Mouse (Mus musculus): Measurements from ENCODE around the gene C2cd2.

The C2cd2 gene

DNA sequence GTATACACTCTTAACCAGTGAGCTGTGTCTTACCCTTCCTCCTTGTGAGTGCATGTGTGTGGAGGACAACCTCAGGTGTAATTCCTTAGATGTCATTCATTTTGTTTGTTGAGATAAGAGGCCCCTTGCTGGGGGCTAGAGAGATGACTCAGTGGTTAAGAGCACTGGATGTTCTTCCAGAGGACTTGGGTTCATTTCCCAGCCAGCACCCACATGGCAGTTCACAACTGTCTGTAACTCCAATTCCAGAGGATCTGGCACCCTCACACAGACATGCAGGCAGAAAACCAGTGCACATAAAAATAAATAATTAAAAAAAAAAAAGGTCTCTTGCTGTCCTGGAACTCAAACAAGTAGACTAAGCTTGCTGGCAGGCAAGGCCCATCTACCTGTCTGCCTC is 20.6 kb downstream of the C2cd2 start:
- no peak for DNase-seq

DNA sequence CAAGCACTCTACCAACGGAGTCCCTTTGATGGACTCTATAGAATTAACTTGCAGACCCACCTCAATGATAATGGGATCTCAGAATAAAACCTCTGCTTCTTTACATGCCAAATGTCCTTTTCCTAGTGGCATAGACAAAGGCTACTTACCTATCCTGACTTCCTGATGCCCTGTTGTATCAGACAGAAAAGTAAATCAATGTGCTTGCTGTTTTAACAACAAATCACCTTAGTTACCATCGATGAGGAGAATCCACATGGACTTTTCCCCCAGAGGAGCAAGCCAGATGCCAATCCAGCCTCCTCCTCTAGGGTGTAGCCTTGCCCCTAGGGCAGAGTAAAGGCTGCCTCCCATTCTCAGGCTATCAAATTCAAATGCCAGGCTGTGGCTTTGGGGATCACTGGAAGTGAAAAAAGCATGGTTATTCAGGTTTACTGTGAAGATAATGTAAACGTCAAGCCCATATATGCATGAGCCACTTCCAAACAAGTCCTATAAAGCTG is 21.9 kb downstream of the C2cd2 start:
- DNase-seq, result no peak

DNA sequence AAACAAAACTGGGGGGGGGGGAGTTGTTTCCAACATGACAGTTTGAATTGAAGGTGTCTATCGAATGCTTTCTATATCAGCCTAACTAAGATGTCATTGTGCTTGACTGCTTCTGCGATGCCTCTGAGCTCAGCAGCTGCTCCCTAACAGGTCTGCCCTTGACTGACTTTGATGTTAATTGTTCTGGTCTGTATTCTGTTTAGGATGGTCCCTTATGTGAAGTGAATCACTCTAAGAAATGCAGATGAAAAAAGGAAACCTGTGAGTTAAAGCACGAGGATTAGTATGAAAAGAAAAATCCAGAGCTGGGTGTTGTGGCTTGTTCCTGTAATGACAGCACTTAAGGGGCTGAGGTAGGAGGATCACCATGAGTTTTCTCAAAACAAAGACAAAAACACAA is 26.6 kb downstream of the C2cd2 start:
- no peak for DNase-seq

DNA sequence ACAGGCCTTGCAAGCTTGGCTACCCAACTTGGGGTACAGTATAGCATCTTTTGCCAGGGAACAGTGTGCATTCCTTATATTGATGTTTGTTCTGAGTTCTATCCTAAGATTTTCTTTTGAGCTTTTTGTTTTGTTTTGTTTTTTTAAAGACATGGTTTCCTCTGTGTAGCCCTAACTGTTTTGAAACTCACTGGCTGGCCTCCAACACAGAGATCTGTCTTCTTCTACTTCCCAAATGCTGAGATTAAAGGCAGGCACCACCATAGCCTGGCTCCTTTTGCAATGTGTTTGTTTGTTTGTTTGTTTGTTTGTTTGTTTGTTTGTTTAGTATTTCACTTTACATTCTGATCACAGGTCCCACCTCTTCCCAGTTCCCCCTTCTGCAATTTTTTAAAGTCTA is 32.2 kb downstream of the C2cd2 start:
- no peak for DNase-seq

- no peak for DNase-seq
Measured at GRCm38 (mm10) chr16:97929520-97929919, 32.9 kb downstream of the C2cd2 start.

DNA sequence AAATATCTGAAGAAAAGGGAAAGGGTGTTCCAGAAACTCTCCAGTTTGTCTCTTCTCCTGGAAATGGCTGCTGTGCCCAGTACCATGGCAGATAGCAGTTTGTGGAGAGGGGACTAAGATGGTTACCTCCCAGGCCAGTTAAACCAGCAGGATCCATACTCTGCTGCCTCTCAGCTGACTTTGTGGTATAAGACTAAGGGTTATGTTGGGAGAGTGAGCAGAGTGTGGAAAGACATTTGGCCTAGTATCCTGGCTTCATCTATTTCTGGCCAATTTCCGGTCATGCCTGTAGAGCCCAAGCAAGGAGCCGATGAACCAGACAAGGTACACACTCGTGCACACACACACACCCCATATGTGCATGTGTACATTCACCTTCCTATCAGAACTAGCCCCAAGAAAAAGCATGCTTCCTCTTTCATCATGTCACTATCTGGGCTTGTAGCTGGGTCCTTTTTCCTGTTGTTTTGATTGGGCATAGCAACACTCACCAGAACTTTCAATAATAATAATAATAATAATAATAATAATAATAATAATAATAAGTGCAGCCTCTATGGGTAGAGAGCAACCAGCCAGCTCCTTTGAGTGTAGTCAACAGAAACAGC is 35.0 kb downstream of the C2cd2 start:
- no peak for DNase-seq

GRCm38 (mm10) chr16:97926381-97926780 is 36.0 kb downstream of the C2cd2 start:
- no peak for DNase-seq

DNA sequence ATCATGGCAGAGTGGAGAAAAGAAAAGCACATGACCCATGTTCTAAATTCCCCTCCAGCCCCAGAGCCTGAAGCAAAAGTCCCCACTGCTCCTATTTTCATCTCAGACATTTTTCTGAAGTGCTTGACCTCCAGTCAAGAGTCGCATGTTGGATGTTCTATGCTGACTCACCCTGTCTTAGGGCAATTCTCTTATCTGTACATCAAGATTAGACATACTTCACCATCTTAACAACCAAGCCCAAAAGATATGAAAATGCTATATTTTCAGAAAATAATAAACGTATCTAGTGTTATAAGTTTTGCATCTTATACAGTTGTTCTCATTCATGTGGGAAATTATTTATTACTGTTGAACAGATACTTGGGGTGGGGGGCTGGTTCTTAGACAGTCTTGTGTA is 36.6 kb downstream of the C2cd2 start:
- no peak for DNase-seq

DNA sequence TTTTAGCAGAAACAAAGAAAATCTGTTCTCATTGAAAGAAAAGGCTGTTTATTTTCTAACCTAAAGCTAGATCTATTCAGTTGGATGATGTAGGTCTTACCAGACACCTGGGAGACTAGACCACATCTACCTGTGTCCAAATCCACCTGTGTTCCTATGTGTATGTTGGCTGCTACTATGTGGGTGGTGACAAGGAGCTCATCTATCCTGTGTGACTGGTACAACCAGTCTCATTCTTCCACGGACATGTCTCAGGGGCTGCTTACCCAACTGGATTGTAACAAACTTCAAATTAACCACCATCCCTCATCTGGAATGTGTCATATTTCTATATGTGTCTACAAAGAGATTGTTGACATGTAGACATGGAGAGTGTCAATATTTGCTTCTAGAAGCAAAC is 38.7 kb downstream of the C2cd2 start:
- DNase-seq, result no peak

DNA sequence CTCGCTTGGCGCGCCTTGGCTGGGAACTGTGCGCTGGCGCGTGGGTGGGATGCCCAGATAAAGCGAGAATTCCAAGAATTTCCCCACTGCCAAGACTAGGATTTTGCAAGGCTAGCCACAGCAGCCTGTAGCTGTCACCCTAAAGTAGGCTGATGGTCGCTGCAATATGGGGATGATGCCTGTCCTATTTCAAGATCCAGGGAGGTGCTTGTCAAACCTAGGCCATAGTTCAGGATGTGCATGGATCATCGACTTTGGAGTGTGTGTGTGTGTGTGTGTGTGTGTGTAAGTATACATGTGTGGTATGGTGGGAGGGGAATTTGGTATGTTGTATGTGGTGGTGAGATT is 39.6 kb downstream of the C2cd2 start:
- DNase-seq, result no peak

DNA sequence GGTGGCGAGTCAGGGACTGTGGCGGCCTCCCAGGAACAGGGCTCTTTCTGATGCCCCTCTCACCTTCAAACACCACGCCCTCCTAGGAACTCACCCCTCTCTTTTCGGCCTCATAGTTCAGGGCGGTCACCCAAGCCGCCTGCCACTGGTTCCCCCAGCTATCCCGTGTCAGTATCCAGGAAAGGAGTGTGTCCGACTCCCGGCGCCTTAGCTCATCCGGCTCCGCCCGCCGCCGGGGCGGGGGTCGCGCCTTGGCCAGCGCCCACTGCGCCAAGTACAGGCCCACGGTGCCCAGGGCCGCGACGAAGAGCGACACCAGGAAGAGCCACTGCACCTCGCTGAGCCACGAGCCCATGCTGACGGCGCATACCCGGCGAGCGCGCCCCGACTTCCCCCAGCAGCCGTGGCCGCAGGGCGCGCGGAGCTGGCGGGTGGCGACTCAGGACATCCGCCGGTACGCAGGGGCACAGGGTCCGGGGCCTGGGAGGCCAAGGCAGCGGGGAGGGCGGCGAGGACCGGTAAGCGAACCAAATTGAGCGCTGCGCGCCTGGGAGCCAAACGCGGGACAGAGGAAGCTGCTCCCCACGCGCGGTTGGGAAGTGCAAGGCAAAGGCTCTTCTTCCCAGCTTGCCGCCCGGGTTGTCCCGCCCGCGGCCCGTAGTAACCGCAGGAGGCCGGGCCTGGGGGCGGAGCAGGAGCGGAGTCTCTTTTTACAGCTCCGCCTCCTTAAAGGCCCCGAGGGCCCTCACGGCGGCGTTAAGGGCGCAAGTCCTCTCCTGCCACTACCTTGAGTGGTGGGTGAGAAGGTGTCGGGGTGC is 40.2 kb downstream of the C2cd2 start:
- peak; percentile 81 for DNase-seq

DNA sequence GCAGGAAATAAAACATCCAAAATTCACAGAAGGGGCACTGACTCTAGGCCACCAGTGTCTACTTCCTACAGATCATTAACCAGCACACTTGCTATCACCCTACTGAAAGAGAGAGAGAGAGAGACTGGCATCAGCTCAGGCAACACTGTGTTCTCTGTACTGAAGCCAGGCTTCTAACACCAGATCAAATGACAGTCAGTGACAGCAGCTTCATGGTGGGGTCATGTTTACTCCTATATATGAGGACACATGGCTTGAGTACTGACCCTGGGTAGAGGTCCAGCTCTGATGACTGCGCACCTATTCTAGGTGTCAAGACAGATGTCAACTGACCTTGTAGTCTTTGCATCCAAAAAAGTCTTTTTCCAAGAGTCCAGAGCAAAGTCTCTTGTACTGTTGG is 41.8 kb downstream of the C2cd2 start:
- no peak for DNase-seq

DNA sequence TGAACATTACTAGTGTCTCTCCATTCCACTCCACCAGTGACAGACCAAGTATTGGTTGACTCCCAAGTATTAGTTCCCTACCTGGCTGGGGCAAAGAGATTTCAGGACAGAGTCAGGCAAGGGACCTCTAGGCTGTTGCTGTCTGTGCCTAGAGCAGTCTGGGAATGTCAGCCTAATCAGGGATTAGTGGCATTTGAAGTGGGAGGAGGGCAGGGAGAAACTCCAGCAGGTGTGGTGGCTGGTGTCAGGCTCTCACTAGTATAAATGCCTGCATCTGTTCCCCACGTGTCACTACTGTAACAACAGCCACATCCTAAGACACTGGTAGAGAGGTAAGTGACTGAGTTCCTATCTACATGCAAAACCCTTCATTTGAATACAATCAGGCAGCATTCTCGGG is 42.6 kb downstream of the C2cd2 start:
- no peak for DNase-seq

DNA sequence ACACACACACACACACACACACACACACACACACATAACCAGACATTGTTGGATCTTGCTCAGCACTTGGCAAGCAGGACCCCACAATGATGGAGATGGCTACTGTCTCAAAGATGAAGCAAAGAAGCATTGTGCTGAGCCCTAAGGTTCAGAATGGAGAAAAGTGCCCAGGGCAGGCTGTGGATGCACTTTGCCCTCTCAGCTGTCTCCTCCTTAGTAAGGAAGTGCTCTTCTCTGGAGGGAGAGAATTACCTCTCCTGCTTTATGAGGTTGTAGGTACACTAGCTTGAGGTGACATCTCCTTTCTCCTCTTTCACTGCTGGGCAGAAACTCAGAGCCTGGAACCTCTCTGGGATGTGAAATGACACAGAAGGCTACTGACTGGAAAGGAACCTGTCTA is 49.5 kb downstream of the C2cd2 start:
- DNase-seq, result no peak

DNA sequence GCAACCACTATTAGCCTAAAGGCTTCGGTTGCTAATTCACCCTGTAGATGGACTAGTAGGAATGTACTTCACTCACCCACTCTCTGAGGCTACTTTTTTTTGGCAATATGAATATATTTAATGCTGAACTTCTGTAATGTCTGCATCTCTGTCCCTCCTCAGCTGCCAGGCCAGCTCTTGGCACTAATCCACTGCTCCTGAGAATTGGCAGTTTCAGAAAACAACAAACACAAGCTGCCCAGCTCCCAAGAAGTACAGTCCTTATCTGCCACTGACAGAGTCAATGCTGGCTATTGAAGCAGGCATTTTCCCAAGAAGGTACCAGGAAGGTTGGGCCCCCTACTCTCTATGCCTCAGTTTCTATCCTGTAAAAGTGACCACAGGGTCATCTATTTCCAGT is 53.0 kb downstream of the C2cd2 start:
- DNase-seq, result no peak

GRCm38 (mm10) chr16:97907496-97907895 is 54.9 kb downstream of the C2cd2 start:
- no peak for DNase-seq

DNA sequence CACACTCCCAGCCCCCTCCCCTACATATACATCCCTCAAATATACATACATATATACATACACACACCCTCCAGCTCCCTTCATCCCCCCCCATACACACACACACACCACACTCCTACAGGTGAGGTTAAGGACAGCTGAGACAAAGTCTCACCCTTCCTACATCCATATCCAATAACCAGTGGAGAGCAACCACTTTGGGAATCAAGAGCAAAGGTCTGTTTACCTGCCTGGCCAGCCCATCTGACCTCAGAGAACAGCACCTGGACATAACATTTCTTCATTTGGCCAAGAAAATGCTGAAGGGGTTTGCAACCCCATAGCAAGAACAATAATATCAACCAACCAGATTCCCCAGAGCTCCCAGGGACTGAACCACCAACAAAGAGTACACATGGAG is 56.1 kb downstream of the C2cd2 start:
- DNase-seq, result no peak

DNA sequence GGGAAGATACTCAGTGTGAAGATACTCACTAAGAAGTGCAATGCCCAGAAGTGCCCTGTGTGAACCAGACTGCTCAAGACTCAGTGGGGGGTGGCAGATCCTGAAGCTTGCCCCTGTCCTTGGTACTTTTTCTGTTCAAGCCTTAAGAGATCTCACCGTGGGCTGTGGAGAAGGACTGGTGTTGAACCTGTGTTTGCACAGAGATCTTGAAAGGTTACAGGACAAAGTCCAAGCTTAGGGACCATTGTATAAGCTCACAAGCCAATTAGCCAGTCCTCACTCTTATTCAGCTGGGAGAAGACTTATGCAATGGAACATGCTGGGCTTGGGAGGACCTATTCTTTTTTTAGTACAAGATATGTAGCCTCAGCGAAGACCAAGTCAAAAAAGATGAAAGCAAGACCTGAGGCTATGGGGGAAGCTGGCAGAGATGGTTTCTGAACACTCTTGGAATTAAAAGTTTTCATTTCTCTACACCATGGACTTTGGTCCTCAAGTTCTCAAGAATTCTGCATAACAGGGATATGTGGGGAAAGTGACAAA is 56.9 kb downstream of the C2cd2 start:
- no peak for DNase-seq

DNA sequence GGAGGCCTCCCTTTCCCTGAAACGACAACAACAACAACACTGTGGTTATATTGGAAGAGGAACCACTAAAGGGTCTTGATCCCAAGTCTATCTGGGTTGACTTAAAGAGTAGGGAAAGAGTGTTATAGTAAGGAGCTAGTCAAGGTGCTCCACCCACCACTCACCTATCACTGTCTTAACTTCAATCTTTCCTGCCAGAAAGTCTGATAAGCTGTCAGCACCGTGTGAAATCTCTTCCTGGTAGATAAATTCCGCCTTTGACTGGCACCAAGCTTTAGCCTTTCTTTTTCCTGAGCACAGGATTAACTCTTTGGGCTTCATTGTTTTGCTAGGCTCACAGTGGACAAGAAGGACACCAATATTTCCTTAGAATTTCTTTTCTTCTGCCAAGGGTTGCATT is 58.4 kb downstream of the C2cd2 start:
- no peak for DNase-seq

DNA sequence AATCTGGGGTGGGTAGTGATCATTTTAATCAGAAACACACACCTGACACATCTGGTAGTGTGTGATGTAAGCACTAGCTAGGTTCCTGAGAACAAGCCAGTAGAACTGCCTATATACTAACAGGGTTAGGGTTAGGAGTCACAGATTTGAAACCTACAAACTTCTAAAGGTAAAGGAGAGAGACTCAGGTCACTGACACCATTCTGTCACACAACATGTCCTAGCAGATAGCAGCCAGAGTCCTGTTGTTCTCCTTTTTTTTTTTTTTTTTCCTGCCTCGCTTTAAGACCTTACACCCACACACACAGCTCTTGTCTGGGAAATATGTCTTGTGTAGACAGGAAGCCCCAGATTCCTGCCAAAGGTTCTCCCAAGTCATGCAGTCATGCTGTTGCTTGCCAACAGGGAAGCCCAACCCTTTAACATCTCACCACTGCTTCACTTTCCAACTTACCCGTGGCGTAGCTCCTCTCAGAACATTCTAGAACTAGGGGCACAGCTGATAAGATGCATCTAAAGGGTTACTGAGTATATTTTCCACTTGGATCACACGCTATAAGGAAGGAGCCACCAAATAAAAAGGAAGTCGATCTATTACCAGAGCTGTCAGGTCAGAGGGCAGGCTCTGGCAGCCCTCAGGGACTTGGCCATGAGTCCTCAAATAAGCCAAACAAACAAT is 64.9 kb downstream of the C2cd2 start:
- no peak for DNase-seq

GRCm38 (mm10) chr16:97887762-97888161 is 74.6 kb downstream of the C2cd2 start:
- no peak for DNase-seq

- DNase-seq, result no peak
Measured at GRCm38 (mm10) chr16:97883696-97884095, 78.7 kb downstream of the C2cd2 start.

DNA sequence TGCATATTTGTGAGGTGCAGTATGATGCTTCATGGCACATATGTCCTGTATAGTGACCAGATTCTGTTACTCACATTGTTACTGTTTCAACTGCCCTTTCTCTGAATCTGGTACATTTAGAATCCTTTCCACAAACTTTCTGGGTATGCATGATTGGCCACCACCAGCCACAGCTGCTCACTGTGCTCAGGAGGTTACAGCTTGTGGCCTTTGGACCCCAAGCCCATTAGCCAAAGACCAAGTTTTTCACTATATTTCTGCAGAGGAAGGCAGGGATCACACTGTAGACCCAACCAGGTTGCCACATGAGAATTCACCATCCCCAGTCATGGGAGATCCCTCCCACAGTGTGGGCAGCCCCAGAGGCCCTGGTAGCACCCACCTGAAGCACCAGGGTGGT is 79.5 kb downstream of the C2cd2 start:
- DNase-seq, result no peak

DNA sequence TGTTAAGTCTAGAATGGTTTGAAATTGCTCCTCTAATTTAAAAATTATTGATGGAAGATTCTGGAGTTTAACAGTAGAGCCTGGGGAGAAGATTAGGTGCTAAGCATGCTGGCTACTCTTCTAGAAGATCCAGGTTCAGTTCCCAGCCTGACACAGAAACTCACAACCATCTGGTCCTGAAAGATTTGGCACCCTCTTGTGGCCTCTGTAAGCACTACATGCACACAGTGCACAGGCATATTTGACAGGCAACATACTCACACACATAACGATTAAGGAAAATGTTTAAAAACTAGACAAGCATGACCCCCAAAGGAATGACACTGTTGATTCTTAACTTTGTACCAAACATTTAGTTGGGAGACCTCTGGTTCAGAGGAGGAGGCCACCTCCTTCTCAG is 83.3 kb downstream of the C2cd2 start:
- DNase-seq, result peak; percentile 51
